Mouse (Mus musculus): ENCODE measurements around the gene Tbc1d20.
"Not testable (repeated sequence)": the region's sequence is repeated elsewhere in the genome, so short reads cannot be mapped to it uniquely, and the experiment has no call there.

Gene Tbc1d20

GRCm38 (mm10) chr2:152293727-152294475 is at the start of gene Tbc1d20:
Gene Tbc1d20 (plus strand): TSS chr2:152293828.
- DNase-seq (ENCODE audit: low spot score) = peak; percentile 91

GRCm38 (mm10) chr2:152247213-152247612 is 46.4 kb upstream of the Tbc1d20 start:
- no peak for DNase-seq (ENCODE audit: low spot score)

- DNase-seq (ENCODE audit: low spot score) = no peak
These were observed 43.1 kb upstream of the Tbc1d20 start for GRCm38 (mm10) chr2:152250511-152250910.

- no peak for DNase-seq (ENCODE audit: low spot score)
These were observed 33.9 kb upstream of the Tbc1d20 start for GRCm38 (mm10) chr2:152259739-152260138.

GRCm38 (mm10) chr2:152273639-152274038 is 20.0 kb upstream of the Tbc1d20 start:
- DNase-seq (ENCODE audit: low spot score) = no peak

- no peak for DNase-seq (ENCODE audit: low spot score)
These were observed 12.2 kb upstream of the Tbc1d20 start for GRCm38 (mm10) chr2:152281407-152281806.

GRCm38 (mm10) chr2:152287560-152287959 is 6.1 kb upstream of the Tbc1d20 start:
- no peak for DNase-seq (ENCODE audit: low spot score)

GRCm38 (mm10) chr2:152288046-152288445 is 5.6 kb upstream of the Tbc1d20 start:
- DNase-seq (ENCODE audit: low spot score) = no peak

- DNase-seq (ENCODE audit: low spot score) = not testable (repeated sequence)
These were observed 4.0 kb upstream of the Tbc1d20 start for GRCm38 (mm10) chr2:152289623-152290022.

GRCm38 (mm10) chr2:152292475-152292874 is 1.2 kb upstream of the Tbc1d20 start:
- no peak for DNase-seq (ENCODE audit: low spot score)

- DNase-seq (ENCODE audit: low spot score) = no peak
These were observed 375 bp upstream of the Tbc1d20 start for GRCm38 (mm10) chr2:152293179-152293726.

- DNase-seq (ENCODE audit: low spot score) = no peak
These were observed 913 bp downstream of the Tbc1d20 start for GRCm38 (mm10) chr2:152294541-152294940.

GRCm38 (mm10) chr2:152302862-152303261 is 9.2 kb downstream of the Tbc1d20 start:
- DNase-seq (ENCODE audit: low spot score) = no peak

GRCm38 (mm10) chr2:152303781-152304180 is 10.2 kb downstream of the Tbc1d20 start:
- no peak for DNase-seq (ENCODE audit: low spot score)

- no peak for DNase-seq (ENCODE audit: low spot score)
These were observed 11.9 kb downstream of the Tbc1d20 start for GRCm38 (mm10) chr2:152305480-152305879.

GRCm38 (mm10) chr2:152307186-152307585 is 13.6 kb downstream of the Tbc1d20 start:
- no peak for DNase-seq (ENCODE audit: low spot score)

- DNase-seq (ENCODE audit: low spot score) = no peak
These were observed 19.4 kb downstream of the Tbc1d20 start for GRCm38 (mm10) chr2:152312996-152313395.

- DNase-seq (ENCODE audit: low spot score) = no peak
These were observed 20.3 kb downstream of the Tbc1d20 start for GRCm38 (mm10) chr2:152313926-152314325.

GRCm38 (mm10) chr2:152317054-152317453 is 23.4 kb downstream of the Tbc1d20 start:
- no peak for DNase-seq (ENCODE audit: low spot score)

- DNase-seq (ENCODE audit: low spot score) = no peak
These were observed 27.9 kb downstream of the Tbc1d20 start for GRCm38 (mm10) chr2:152321558-152321957.

GRCm38 (mm10) chr2:152322198-152322597 is 28.6 kb downstream of the Tbc1d20 start:
- DNase-seq (ENCODE audit: low spot score) = no peak

- no peak for DNase-seq (ENCODE audit: low spot score)
These were observed 30.3 kb downstream of the Tbc1d20 start for GRCm38 (mm10) chr2:152323971-152324370.

GRCm38 (mm10) chr2:152324842-152325241 is 31.2 kb downstream of the Tbc1d20 start:
- DNase-seq (ENCODE audit: low spot score) = no peak

GRCm38 (mm10) chr2:152326157-152326556 is 32.5 kb downstream of the Tbc1d20 start:
- no peak for DNase-seq (ENCODE audit: low spot score)

Data from spleen, adult 12 weeks (tissue).